In genomic region chr15:81802001-81802890, GRCm38 (mm10) we compare ENCODE assay signal across 8 mouse cellular contexts. TPM values are rescaled to one million over a fixed set of nuclear protein-coding genes. Genes with fewer than 3 reads are reported as not detected.
DNase-seq lines count a peak whose midpoint lies in the region; ATAC-seq lines count a peak whose summit lies in the region.

Gene Tef (plus strand): TSS chr15:81802421.

- peak; percentile 98 for ATAC-seq in forebrain, embryonic 14.5 days
- ATAC-seq in neural tube, embryonic 15.5 days (ENCODE audit: low FRiP score) = peak; percentile 95

- no peaks in the 10 kb centered on the region for H3K9me3 ChIP-seq in forebrain, embryonic 14.5 days (replicated peaks; ENCODE audit: control insufficient read depth, low read length)
- no peaks in the 10 kb centered on the region for H3K9me3 ChIP-seq in neural tube, embryonic 15.5 days (replicated peaks)

- peak within 1 kb of the TSS; percentile 75 for H3K27ac ChIP-seq in forebrain, embryonic 14.5 days (ENCODE audit: low read depth, low read length)
- H3K27ac ChIP-seq in neural tube, embryonic 15.5 days (replicated peaks) = peak within 1 kb of the TSS; percentile 54

- peak within 1 kb of the TSS; percentile 50 for H3K9ac ChIP-seq in forebrain, embryonic 14.5 days (ENCODE audit: low read length)
- H3K9ac ChIP-seq in neural tube, embryonic 15.5 days (replicated peaks) = peak within 1 kb of the TSS; percentile 43

- intact Hi-C loops in heart, postnatal 14 days (cut with DNase I) = no loop called here

- 22% methylated on average over 19 of the region's 19 CpGs for WGBS in forebrain, embryonic 14.5 days
- 27% methylated on average over 19 of the region's 19 CpGs for WGBS in neural tube, embryonic 15.5 days

- no peaks in the 10 kb centered on the region for H3K36me3 ChIP-seq in forebrain, embryonic 14.5 days (ENCODE audit: control insufficient read depth, insufficient read depth, low read length)
- 0 out of 2 replicates have a peak, but pooled peaks cover 4% of the 10 kb centered on the region for H3K36me3 ChIP-seq in neural tube, embryonic 15.5 days

- peak within 1 kb of the TSS; percentile 23 for H3K4me3 ChIP-seq in forebrain, embryonic 14.5 days (ENCODE audit: low read depth, low read length)
- peak within 1 kb of the TSS; percentile 35 for H3K4me3 ChIP-seq in neural tube, embryonic 15.5 days (replicated peaks)

- peak; percentile 20 for DNase-seq in ES-CJ7 (ENCODE audit: low read depth, low spot score)
- DNase-seq in cerebellum, adult 11 months = peak; percentile 100
- DNase-seq in forebrain, embryonic 14.5 days (ENCODE audit: low spot score) = peak; percentile 98
- DNase-seq in heart, postnatal 14 days = peak; percentile 100
- peak; percentile 99 for DNase-seq in layer of hippocampus, adult 11-12 months (ENCODE audit: low spot score)
- DNase-seq in lung, adult 18-20 months = peak; percentile 99 to 100
- peak; percentile 96 for DNase-seq in testis, postnatal 14 days (ENCODE audit: low spot score)

- peaks cover 7% of the 10 kb centered on the region for H3K4me1 ChIP-seq in forebrain, embryonic 14.5 days (ENCODE audit: control insufficient read depth, insufficient read depth, low read length)
- H3K4me1 ChIP-seq in neural tube, embryonic 15.5 days = peaks cover 34% of the 10 kb centered on the region

- no peaks in the 10 kb centered on the region for H3K27me3 ChIP-seq in forebrain, embryonic 14.5 days (replicated peaks; ENCODE audit: control insufficient read depth, insufficient read depth, low read length)
- H3K27me3 ChIP-seq in neural tube, embryonic 15.5 days (replicated peaks) = no peaks in the 10 kb centered on the region

- H3K4me2 ChIP-seq in forebrain, embryonic 14.5 days (ENCODE audit: low read length) = peak within 1 kb of the TSS; percentile 61
- H3K4me2 ChIP-seq in neural tube, embryonic 15.5 days = peak within 1 kb of the TSS; percentile 69

RNA-seq across cellular contexts. Expression of gene Tef, which starts in this region (rescaled TPM):
- 15.1 and 18.1 TPM in 2 replicates for polyA plus RNA-seq in forebrain, embryonic 14.5 days (2014; fragmentation: Nextera tagmentation; extraction: Ambion mirVana)
- total RNA-seq in heart, postnatal 14 days (2021) = 10 to 100 TPM; 69.3 to 93.0 TPM
- polyA plus RNA-seq in neural tube, embryonic 15.5 days (2015; fragmentation: Nextera tagmentation; extraction: Ambion mirVana) = 20.5 and 21.0 TPM in 2 replicates

Comparison
In these comparisons a context has a peak if more than half of its experiments do, and no peak if none do; other contexts are left out.
1. Peak in every context shown above with its lines: DNase-seq, ATAC-seq, H3K4me3 ChIP-seq and H3K27ac ChIP-seq.
2. DNase-seq: peak in every context shown above with its lines; median percentile 100 in cerebellum, adult 11 months; 100 in heart, postnatal 14 days; 100 in lung, adult 18-20 months; 99 in layer of hippocampus, adult 11-12 months; 98 in forebrain, embryonic 14.5 days; 96 in testis, postnatal 14 days; 20 in ES-CJ7.